Mouse (Mus musculus): ENCODE data around the gene Kcnq5. TPM values are rescaled to one million over a fixed set of nuclear protein-coding genes. Genes with fewer than 3 reads are reported as not detected.

Kcnq5 gene
- polyA plus RNA-seq, 1 experiment = 1.8 TPM

DNA sequence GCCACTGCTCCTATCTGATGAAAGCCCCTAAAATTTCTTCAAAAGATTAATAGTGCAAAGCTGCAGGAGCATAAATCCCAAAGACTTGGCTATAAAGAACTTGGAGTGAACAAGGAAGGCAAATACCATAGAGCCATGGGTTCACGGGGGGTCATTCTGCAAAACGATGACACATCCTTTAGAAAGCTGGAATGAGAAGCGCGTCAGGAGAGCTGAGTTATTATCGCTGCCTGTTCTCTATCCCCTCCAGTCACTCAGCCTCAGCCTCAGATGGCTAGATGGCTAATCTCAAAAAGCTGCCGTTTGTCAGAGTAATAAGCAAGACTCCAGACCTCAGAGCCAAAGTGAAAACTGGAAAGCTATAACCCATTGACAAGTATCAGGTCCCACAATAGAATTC lies 42.5 kb downstream of the Kcnq5 start:
- H3K27ac ChIP-seq (ENCODE audit: insufficient read depth, low read length) = no peak overlapping the region
- H3K4me1 ChIP-seq (ENCODE audit: control insufficient read depth, insufficient read depth, low read length) = no peaks in the 10 kb centered on the region
- H3K4me3 ChIP-seq (replicated peaks; ENCODE audit: insufficient read depth, low read depth, low read length) = no peak overlapping the region
- 59% methylated on average over 6 of the region's 6 CpGs for WGBS
- DNase-seq = no peak
- no peaks in the 10 kb centered on the region for H3K27me3 ChIP-seq (ENCODE audit: control insufficient read depth, insufficient read depth, low read length)
- no peak for TF ChIP-seq CTCF (IDR thresholded peaks at IDR 0.05; ENCODE audit: borderline replicate concordance, insufficient read depth, low read depth, low read length)
- TF ChIP-seq POLR2A (IDR thresholded peaks at IDR 0.05; ENCODE audit: borderline replicate concordance, insufficient read depth, low read length) = no peak

DNA sequence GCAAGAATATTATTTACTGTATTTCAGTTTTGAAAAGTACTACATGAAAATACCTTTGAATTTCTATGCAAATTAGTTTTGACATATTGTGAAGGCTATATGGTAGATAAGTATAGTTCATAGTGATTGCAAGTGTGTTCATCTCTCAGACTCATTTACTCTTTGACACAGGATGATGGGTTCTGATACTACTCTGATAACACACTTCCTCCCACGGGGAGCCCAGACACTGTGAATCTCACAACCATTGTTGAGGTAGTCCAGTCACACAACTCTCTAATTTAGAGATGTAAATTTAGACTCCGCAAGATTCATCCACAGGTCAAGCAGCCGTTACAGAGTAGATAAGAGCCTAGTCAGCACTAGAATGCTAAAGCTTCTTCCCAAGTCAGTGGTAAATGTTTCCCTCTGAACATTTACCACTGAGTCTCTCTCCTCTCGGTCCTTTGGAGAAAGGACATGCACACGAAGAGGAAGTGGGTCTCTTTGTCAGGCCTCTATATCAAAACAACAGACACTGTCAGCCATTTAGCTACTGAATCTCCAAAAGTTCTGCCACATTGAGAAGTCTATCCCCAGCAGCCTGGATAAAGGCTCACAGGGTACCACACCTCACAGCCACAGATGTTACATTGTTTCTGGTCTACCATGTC lies 65.5 kb downstream of the Kcnq5 start:
- H3K27ac ChIP-seq (ENCODE audit: insufficient read depth, low read length) = no peak overlapping the region
- DNase-seq = no peak
- no peak overlapping the region for H3K4me3 ChIP-seq (replicated peaks; ENCODE audit: insufficient read depth, low read depth, low read length)
- no peaks in the 10 kb centered on the region for H3K27me3 ChIP-seq (ENCODE audit: control insufficient read depth, insufficient read depth, low read length)
- H3K4me1 ChIP-seq (ENCODE audit: control insufficient read depth, insufficient read depth, low read length) = no peaks in the 10 kb centered on the region
- TF ChIP-seq POLR2A (IDR thresholded peaks at IDR 0.05; ENCODE audit: borderline replicate concordance, insufficient read depth, low read length) = no peak
- no peak for TF ChIP-seq CTCF (IDR thresholded peaks at IDR 0.05; ENCODE audit: borderline replicate concordance, insufficient read depth, low read depth, low read length)
- 88% methylated on average over 5 of the region's 5 CpGs for WGBS

DNA sequence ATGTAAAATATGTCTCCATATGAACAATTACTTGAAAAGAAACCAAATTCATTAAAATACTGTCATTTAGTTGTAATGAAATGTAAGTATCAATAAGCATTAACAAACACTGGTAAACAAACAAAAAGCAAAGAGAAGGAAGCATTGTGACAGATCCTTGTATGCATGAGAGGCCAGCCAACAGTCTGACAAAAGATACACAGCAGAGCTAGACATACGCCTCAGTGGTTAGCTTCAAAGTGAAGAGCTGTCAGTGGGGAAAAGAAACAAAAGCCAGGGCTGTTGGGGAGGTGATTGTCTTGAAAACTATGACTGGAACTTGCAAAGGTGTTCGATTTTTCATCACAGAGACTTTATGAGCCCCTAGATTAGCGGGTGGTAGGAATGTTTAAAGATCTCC lies 78.0 kb downstream of the Kcnq5 start:
- 48% methylated on average over 3 of the region's 3 CpGs for WGBS
- H3K27ac ChIP-seq (ENCODE audit: insufficient read depth, low read length) = no peak overlapping the region
- DNase-seq = no peak
- no peak overlapping the region for H3K4me3 ChIP-seq (replicated peaks; ENCODE audit: insufficient read depth, low read depth, low read length)
- H3K27me3 ChIP-seq (ENCODE audit: control insufficient read depth, insufficient read depth, low read length) = no peaks in the 10 kb centered on the region
- TF ChIP-seq POLR2A (IDR thresholded peaks at IDR 0.05; ENCODE audit: borderline replicate concordance, insufficient read depth, low read length) = no peak
- TF ChIP-seq CTCF (IDR thresholded peaks at IDR 0.05; ENCODE audit: borderline replicate concordance, insufficient read depth, low read depth, low read length) = no peak
- H3K4me1 ChIP-seq (ENCODE audit: control insufficient read depth, insufficient read depth, low read length) = no peaks in the 10 kb centered on the region

DNA sequence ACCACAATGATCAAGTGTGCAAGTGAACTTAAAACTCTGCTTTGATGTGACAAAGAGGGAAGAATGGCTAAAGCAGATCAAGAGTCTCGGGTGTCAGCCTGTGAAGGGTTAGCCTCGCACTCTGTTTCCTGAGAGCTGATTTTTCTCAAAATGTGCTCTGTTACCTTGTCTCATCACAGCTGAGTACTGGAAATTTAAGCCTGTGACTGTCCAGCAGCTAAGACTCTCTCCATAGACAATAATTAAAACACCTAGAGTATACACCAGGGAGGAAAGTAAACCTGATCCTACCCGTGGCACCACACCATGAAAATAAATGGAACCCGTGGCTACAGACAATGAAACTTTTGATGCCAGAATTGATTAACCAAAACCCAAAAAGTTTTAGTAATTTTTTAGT lies 90.9 kb downstream of the Kcnq5 start:
- WGBS = 71% methylated on average over 4 of the region's 4 CpGs
- H3K27ac ChIP-seq (ENCODE audit: insufficient read depth, low read length) = no peak overlapping the region
- H3K4me3 ChIP-seq (replicated peaks; ENCODE audit: insufficient read depth, low read depth, low read length) = no peak overlapping the region
- DNase-seq = no peak
- no peaks in the 10 kb centered on the region for H3K27me3 ChIP-seq (ENCODE audit: control insufficient read depth, insufficient read depth, low read length)
- no peak for TF ChIP-seq POLR2A (IDR thresholded peaks at IDR 0.05; ENCODE audit: borderline replicate concordance, insufficient read depth, low read length)
- no peak for TF ChIP-seq CTCF (IDR thresholded peaks at IDR 0.05; ENCODE audit: borderline replicate concordance, insufficient read depth, low read depth, low read length)
- H3K4me1 ChIP-seq (ENCODE audit: control insufficient read depth, insufficient read depth, low read length) = no peaks in the 10 kb centered on the region

DNA sequence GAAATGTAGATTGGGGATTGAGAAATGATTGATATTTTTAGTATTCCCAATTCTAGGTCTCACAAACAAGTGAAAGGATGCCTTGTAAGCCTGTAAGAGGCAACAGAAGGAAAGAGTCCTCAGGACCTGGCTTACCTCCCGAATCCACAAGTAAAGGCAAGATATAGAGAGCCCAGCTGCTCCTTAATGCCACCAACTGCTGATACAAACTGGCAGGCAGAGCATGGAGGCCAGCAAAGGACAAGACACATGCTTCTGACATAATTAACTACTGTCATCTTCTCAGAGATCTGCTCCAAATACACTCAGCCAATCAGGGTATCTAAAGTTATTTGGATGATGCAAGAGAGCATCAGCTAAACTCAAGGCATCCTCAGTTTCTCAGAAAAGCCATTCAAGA lies 93.3 kb downstream of the Kcnq5 start:
- DNase-seq = peak; percentile 6 to 26
- Histone ChIP-seq H3K4me1 (ENCODE audit: control insufficient read depth, insufficient read depth, low read length) (no peaks in the 10 kb centered on the region), H3K27me3 (ENCODE audit: control insufficient read depth, insufficient read depth, low read length) (no peaks in the 10 kb centered on the region), H3K27ac (ENCODE audit: insufficient read depth, low read length) (no peak overlapping the region), H3K4me3 (replicated peaks; ENCODE audit: insufficient read depth, low read depth, low read length) (no peak overlapping the region)
- WGBS = 6% methylated on average over 1 of the region's 1 CpGs
- TF ChIP-seq POLR2A (IDR thresholded peaks at IDR 0.05; ENCODE audit: borderline replicate concordance, insufficient read depth, low read length) = no peak
- no peak for TF ChIP-seq CTCF (IDR thresholded peaks at IDR 0.05; ENCODE audit: borderline replicate concordance, insufficient read depth, low read depth, low read length)

DNA sequence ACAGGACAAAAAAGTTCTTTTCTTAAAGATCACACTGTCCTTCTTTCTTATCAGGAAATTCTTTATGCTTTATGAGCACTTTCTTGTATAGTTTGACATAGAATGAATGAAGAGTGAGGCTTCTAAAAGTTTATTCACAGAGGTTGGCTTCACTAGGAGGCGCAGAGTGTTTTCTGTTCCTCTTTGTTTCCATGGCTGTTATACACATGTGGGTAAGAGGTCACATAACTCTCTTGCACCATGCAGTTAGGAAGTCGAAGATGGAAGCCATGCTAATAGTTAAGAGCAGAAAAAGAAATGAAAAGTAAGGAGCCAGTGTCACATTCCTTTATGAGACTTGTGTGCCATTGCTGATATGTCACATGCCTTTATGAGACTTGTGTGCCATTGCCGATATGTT lies 105.3 kb downstream of the Kcnq5 start:
- DNase-seq = no peak
- 64% methylated on average over 3 of the region's 3 CpGs for WGBS

DNA sequence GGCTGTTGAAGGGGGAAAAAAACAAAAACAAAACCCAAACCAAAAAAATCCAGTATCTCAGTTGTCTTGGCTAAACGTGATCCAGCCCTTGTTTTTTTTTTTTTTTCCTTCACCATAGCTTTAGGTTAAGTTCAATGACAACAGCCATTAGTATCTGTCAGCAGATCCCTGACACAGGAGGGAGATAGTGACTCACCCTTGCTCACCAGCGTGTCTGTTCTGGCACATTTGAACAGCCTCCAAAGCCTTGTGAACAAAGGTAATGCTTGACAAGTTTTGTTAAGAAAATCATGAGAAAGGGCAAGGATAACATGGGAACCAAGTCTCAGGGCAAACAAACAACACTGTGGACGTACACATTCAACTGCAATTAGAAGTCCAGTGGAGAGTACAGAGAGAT lies 123.2 kb downstream of the Kcnq5 start:
- TF ChIP-seq CTCF (IDR thresholded peaks at IDR 0.05; ENCODE audit: borderline replicate concordance, insufficient read depth, low read depth, low read length) = no peak
- no peak for TF ChIP-seq POLR2A (IDR thresholded peaks at IDR 0.05; ENCODE audit: borderline replicate concordance, insufficient read depth, low read length)

More for the DNA sequence above, 105.3 kb downstream of the Kcnq5 start:
- Histone ChIP-seq H3K27me3 (ENCODE audit: control insufficient read depth, insufficient read depth, low read length) (no peaks in the 10 kb centered on the region), H3K4me3 (replicated peaks; ENCODE audit: insufficient read depth, low read depth, low read length) (no peak overlapping the region), H3K4me1 (ENCODE audit: control insufficient read depth, insufficient read depth, low read length) (no peaks in the 10 kb centered on the region), H3K27ac (ENCODE audit: insufficient read depth, low read length) (no peak overlapping the region)
- TF ChIP-seq CTCF (IDR thresholded peaks at IDR 0.05; ENCODE audit: borderline replicate concordance, insufficient read depth, low read depth, low read length) (no peak), POLR2A (IDR thresholded peaks at IDR 0.05; ENCODE audit: borderline replicate concordance, insufficient read depth, low read length) (no peak)

DNA sequence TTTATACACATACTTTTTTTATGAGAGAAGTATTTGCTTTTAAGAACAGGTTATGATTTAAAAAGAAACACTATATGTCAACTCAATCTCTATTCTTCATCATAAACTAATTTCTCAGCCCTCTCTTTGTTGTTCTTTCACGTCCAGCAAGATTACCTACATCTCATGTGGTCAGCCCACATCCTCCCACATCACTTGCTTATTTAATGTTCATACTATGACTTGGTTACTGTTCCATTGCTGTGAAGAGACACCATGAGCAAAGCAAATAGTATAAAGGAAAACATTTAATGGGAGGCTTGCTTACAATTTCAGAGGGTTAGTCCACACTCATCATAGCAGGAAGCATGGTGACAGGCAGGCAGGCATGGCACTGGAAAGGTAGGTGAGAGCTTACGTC lies 124.4 kb downstream of the Kcnq5 start:
- Histone ChIP-seq H3K4me1 (ENCODE audit: control insufficient read depth, insufficient read depth, low read length) (no peaks in the 10 kb centered on the region), H3K27ac (ENCODE audit: insufficient read depth, low read length) (no peak overlapping the region), H3K4me3 (replicated peaks; ENCODE audit: insufficient read depth, low read depth, low read length) (no peak overlapping the region), H3K27me3 (ENCODE audit: control insufficient read depth, insufficient read depth, low read length) (no peaks in the 10 kb centered on the region)
- TF ChIP-seq POLR2A (IDR thresholded peaks at IDR 0.05; ENCODE audit: borderline replicate concordance, insufficient read depth, low read length) (no peak), CTCF (IDR thresholded peaks at IDR 0.05; ENCODE audit: borderline replicate concordance, insufficient read depth, low read depth, low read length) (no peak)
- WGBS = 88% methylated on average over 2 of the region's 2 CpGs
- no peak for DNase-seq

More for the DNA sequence above, 123.2 kb downstream of the Kcnq5 start:
- DNase-seq = no peak
- 42% methylated on average over 3 of the region's 3 CpGs for WGBS
- no peak overlapping the region for H3K27ac ChIP-seq (ENCODE audit: insufficient read depth, low read length)
- no peak overlapping the region for H3K4me3 ChIP-seq (replicated peaks; ENCODE audit: insufficient read depth, low read depth, low read length)
- no peaks in the 10 kb centered on the region for H3K27me3 ChIP-seq (ENCODE audit: control insufficient read depth, insufficient read depth, low read length)
- no peaks in the 10 kb centered on the region for H3K4me1 ChIP-seq (ENCODE audit: control insufficient read depth, insufficient read depth, low read length)
